Mouse (Mus musculus) thymus, adult 2 months (tissue): ENCODE results near the gene Bclaf3.

Experiments
- CTCF ChIP-seq: fragments of 200-500 bp; IDR thresholded peaks from 2 replicates; pipeline ENCODE4 v1.5.1; 2012; ENCODE audit warnings: mild to moderate bottlenecking, control low read depth, low read length, moderate library complexity, borderline replicate concordance; ENCODE audit not compliant: control insufficient read depth, poor library complexity, insufficient read depth; ENCODE audit errors: extremely low read depth
- POLR2A ChIP-seq: fragments of 200-500 bp; IDR thresholded peaks from 2 replicates; pipeline ENCODE4 v1.6.1; 2012; ENCODE audit warnings: mild to moderate bottlenecking, low read length, control low read depth, moderate library complexity; ENCODE audit not compliant: control insufficient read depth, poor library complexity, insufficient read depth; ENCODE audit errors: extremely low read depth

- TF ChIP-seq POLR2A (no peak), CTCF (no peak)
Observed at GRCm38 (mm10) chrX:159510716-159511051, 15.8 kb upstream of the Bclaf3 start.
